Mouse (Mus musculus): Measurements from ENCODE around the gene Fam135a. TPM values are rescaled to one million over a fixed set of nuclear protein-coding genes. Genes with fewer than 3 reads are reported as not detected.

Fam135a gene
- polyA plus RNA-seq, 1 experiment from 2014 or later, result 32.1 TPM

DNA sequence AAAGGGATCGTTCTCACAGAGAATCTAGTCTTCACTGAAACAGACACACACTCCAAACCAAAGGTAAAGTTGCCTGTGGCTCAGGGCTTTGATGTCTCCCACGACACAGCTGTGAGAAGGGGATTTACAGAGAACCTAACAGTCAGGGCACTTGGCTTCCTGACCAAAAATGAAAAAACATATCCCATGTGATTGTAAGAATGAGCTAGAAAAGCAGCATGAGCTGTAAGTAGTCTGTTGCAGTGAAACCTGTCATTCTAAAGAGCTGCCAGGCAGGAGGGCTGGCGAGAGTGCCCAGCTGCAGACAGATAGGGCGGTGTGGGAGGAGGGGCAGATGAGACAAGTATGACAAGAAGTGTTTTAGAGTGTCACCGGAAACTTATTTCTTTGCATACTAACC is 54.5 kb downstream of the Fam135a start:
- no peaks in the 10 kb centered on the region for H3K9me3 ChIP-seq
- DNase-seq (ENCODE audit: low spot score), result no peak
- 76% methylated on average over 5 of the region's 5 CpGs for WGBS
- no peak overlapping the region for H3K4me3 ChIP-seq
- peaks cover 12% of the 10 kb centered on the region; the same call in 1 of the 2 replicates for H3K36me3 ChIP-seq
- no peaks in the 10 kb centered on the region for H3K4me1 ChIP-seq
- H3K27ac ChIP-seq, result no peak overlapping the region
- H3K27me3 ChIP-seq (ENCODE audit: insufficient read depth, poor library complexity, severe bottlenecking), result no peaks in the 10 kb centered on the region

GRCm38 (mm10) chr1:24043007-24043406 is 57.1 kb downstream of the Fam135a start:
- whole genome bisulfite sequencing, result 80% methylated on average over 5 of the region's 5 CpGs

DNA sequence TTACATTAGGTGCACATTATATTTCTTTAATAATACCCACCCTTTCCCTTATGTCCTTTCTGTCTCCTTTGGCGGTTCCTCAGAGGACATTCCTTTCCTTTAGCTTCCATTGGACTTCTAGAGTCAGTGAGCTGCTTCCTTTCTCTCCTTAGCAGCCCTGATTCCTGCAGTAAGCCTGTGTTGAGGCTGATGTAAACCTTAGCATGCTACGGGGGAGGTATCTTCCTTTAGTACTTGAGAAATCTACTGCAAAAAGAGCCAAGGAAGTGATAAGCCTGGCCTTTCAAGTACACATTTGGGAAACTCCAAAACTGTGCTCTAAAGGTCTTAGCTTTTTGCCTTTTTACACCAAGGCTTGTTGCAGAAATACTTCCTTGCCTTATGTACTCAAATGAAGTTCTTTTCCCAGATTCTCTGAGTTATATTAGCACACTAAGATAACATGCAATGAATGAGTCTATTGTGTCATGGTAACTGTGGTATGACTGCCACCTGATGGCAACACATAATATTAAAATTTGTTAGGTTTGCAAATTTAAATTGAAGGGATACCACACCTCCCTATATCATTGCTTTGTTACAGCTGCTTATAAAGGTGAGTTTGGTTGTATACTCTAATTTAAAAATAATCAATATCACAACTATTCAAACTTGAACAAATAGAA is 66.2 kb downstream of the Fam135a start:
- Histone ChIP-seq H3K4me1 (no peaks in the 10 kb centered on the region), H3K36me3 (peaks cover 9% of the 10 kb centered on the region), H3K9me3 (no peaks in the 10 kb centered on the region), H3K4me3 (no peak overlapping the region), H3K27ac (no peak overlapping the region), H3K27me3 (ENCODE audit: insufficient read depth, poor library complexity, severe bottlenecking) (no peaks in the 10 kb centered on the region)
- DNase-seq (ENCODE audit: low spot score), result no peak
- 48% methylated on average over 2 of the region's 2 CpGs for WGBS

More at GRCm38 (mm10) chr1:24043007-24043406, 57.1 kb downstream of the Fam135a start:
- DNase-seq (ENCODE audit: low spot score), result no peak
- H3K36me3 ChIP-seq, result peaks cover 19% of the 10 kb centered on the region
- no peaks in the 10 kb centered on the region for H3K4me1 ChIP-seq
- no peaks in the 10 kb centered on the region for H3K9me3 ChIP-seq
- no peak overlapping the region for H3K27ac ChIP-seq
- H3K27me3 ChIP-seq (ENCODE audit: insufficient read depth, poor library complexity, severe bottlenecking), result no peaks in the 10 kb centered on the region
- no peak overlapping the region for H3K4me3 ChIP-seq

DNA sequence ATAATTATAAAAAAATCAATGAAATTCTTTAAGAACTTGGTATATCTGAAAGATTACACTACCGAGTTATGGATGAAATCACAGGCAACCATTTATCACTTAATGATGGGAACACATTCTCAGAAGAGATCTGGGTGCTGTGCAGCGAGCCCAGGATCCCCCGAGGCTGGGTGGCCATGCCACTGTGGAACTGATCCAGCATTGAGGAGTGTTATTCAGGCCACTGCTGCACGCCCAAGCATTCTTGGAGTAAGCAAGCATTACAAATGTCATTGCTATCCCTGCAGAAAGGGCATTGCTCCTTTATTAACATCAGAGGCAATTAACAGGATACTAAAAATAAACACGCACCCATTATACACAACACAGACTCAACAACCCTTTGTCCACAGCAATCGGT is 89.3 kb downstream of the Fam135a start:
- Histone ChIP-seq H3K36me3 (0 out of 2 replicates have a peak, but pooled peaks cover 8% of the 10 kb centered on the region), H3K27me3 (ENCODE audit: insufficient read depth, poor library complexity, severe bottlenecking) (no peaks in the 10 kb centered on the region), H3K4me3 (no peak overlapping the region), H3K9me3 (no peaks in the 10 kb centered on the region), H3K4me1 (no peaks in the 10 kb centered on the region), H3K27ac (no peak overlapping the region)
- DNase-seq (ENCODE audit: low spot score), result no peak
- WGBS, result 90% methylated on average over 6 of the region's 6 CpGs

DNA sequence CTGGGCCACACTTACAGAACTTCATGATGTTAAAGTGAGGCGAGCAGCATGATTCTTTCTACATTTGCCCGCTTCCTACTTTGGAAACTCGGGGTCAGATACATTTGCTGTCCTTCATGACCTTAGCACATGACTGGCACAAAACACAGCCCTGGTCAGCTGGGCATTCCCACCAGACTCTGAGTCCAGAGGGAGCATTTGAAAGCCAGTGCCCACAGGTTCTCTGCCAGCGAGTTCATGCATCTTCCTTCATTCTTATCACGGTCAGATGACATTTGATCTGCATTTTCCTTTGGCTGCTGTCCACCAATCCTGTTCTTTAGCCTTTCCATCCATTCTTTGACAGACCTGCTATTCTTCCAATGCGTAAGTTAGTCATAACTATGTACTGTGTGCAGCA is 90.1 kb downstream of the Fam135a start:
- H3K4me3 ChIP-seq, result no peak overlapping the region
- no peak overlapping the region for H3K27ac ChIP-seq
- H3K4me1 ChIP-seq, result no peaks in the 10 kb centered on the region
- no peak for DNase-seq (ENCODE audit: low spot score)
- 0 out of 2 replicates have a peak, but pooled peaks cover 7% of the 10 kb centered on the region for H3K36me3 ChIP-seq
- no peaks in the 10 kb centered on the region for H3K9me3 ChIP-seq
- 86% methylated on average over 6 of the region's 6 CpGs for WGBS
- H3K27me3 ChIP-seq (ENCODE audit: insufficient read depth, poor library complexity, severe bottlenecking), result no peaks in the 10 kb centered on the region

DNA sequence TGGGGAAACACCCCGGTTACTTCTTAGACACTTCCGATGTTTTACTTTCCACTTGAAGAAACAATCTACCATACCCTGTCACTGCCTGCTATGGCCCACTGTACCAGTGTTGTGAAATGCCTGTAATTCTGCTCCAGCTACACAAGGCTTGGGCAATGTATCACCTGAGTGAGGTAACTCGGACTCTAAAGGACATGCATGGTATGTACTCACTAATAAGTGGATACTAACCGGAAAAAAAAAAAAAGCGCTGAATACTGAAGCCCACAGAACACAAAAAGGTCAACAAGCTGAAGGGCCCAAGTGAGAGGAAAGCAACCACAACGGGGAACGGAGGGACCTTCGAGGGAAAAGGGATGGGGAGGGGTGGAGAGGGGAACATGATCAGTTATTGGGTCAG is 92.5 kb downstream of the Fam135a start:
- H3K27ac ChIP-seq, result no peak overlapping the region
- no peaks in the 10 kb centered on the region for H3K9me3 ChIP-seq
- no peak overlapping the region for H3K4me3 ChIP-seq
- H3K4me1 ChIP-seq, result peaks cover 4% of the 10 kb centered on the region; the same call in 1 of the 2 replicates
- WGBS, result 84% methylated on average over 8 of the region's 8 CpGs
- DNase-seq (ENCODE audit: low spot score), result no peak
- H3K36me3 ChIP-seq, result peaks cover 2% of the 10 kb centered on the region; the same call in 1 of the 2 replicates
- H3K27me3 ChIP-seq (ENCODE audit: insufficient read depth, poor library complexity, severe bottlenecking), result no peaks in the 10 kb centered on the region

DNA sequence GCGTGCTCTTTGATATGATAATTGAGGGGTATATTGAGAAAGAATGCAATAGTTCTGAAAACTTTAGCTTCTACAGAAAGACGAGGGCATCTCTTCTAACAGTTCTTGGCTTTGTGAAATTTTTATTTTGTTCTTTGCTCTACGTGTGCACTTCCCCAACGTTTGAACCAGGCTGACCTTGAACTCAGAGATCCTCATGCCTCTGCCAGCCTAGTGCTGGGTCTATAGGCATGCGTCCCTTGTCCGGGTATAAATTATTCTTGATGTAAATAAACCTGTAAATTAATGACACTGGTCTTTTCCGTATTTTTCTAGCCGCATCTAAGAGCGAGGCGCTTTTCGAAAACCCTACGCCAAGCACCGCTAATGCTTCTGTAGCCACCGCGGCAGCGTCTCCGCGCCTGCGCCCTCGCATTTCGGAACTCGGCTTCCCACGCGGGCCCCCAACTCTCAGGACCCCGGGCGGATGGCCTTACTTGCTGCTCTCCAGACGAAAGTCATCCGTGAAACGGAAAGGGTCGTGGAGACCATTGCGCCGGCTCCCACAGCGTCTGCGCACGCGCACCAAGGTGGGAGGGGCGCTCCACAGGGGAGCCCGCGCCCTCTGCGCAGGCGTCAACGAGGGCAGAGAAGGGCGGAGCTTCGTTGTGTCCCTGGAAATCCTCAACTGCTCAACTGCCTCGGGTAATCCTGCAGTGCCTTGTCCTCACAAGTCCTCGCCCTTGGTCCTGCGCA is 94.9 kb downstream of the Fam135a start, which contains the start of gene Sdhaf4:
Gene Sdhaf4, minus strand, starts transcription at position 587 of the 735 bp plus-strand sequence.
- no peaks in the 10 kb centered on the region for H3K9me3 ChIP-seq

GRCm38 (mm10) chr1:23999318-23999717 is 100.8 kb downstream of the Fam135a start:
- 93% methylated on average over 5 of the region's 5 CpGs for WGBS
- H3K27ac ChIP-seq, result no peak overlapping the region
- no peaks in the 10 kb centered on the region for H3K27me3 ChIP-seq (ENCODE audit: insufficient read depth, poor library complexity, severe bottlenecking)
- no peaks in the 10 kb centered on the region for H3K9me3 ChIP-seq
- no peak overlapping the region for H3K4me3 ChIP-seq
- DNase-seq (ENCODE audit: low spot score), result no peak
- peaks cover 59% of the 10 kb centered on the region for H3K36me3 ChIP-seq
- peaks cover under 1% of the 10 kb centered on the region; the same call in 1 of the 2 replicates for H3K4me1 ChIP-seq

More for the DNA sequence above, 94.9 kb downstream of the Fam135a start, which contains the start of gene Sdhaf4:
- WGBS, result 1% methylated on average over 47 of the region's 47 CpGs
- Histone ChIP-seq H3K4me3 (peak within 1 kb of the TSS; percentile 77), H3K27me3 (ENCODE audit: insufficient read depth, poor library complexity, severe bottlenecking) (no peaks in the 10 kb centered on the region), H3K4me1 (peaks cover 4% of the 10 kb centered on the region; the same call in 1 of the 2 replicates), H3K36me3 (peaks cover 23% of the 10 kb centered on the region), H3K27ac (peak within 1 kb of the TSS; percentile 96)
- peak; percentile 95 for DNase-seq (ENCODE audit: low spot score)

GRCm38 (mm10) chr1:23998866-23999265 is 101.3 kb downstream of the Fam135a start:
- 94% methylated on average over 7 of the region's 7 CpGs for WGBS
- H3K36me3 ChIP-seq, result peaks cover 59% of the 10 kb centered on the region
- H3K9me3 ChIP-seq, result no peaks in the 10 kb centered on the region
- DNase-seq (ENCODE audit: low spot score), result no peak
- no peaks in the 10 kb centered on the region for H3K27me3 ChIP-seq (ENCODE audit: insufficient read depth, poor library complexity, severe bottlenecking)
- H3K4me3 ChIP-seq, result no peak overlapping the region
- no peaks in the 10 kb centered on the region for H3K4me1 ChIP-seq
- H3K27ac ChIP-seq, result no peak overlapping the region

GRCm38 (mm10) chr1:23998120-23998810 is 101.9 kb downstream of the Fam135a start:
- WGBS, result 86% methylated on average over 7 of the region's 7 CpGs
- Histone ChIP-seq H3K27ac (no peak overlapping the region), H3K27me3 (ENCODE audit: insufficient read depth, poor library complexity, severe bottlenecking) (no peaks in the 10 kb centered on the region), H3K4me3 (no peak overlapping the region), H3K4me1 (no peaks in the 10 kb centered on the region), H3K9me3 (no peaks in the 10 kb centered on the region), H3K36me3 (peaks cover 59% of the 10 kb centered on the region)
- DNase-seq (ENCODE audit: low spot score), result no peak

GRCm38 (mm10) chr1:23997493-23997892 is 102.6 kb downstream of the Fam135a start:
- no peaks in the 10 kb centered on the region for H3K4me1 ChIP-seq
- no peak for DNase-seq (ENCODE audit: low spot score)
- H3K4me3 ChIP-seq, result no peak overlapping the region
- WGBS, result 81% methylated on average over 3 of the region's 3 CpGs
- H3K9me3 ChIP-seq, result no peaks in the 10 kb centered on the region
- H3K36me3 ChIP-seq, result peaks cover 56% of the 10 kb centered on the region
- no peaks in the 10 kb centered on the region for H3K27me3 ChIP-seq (ENCODE audit: insufficient read depth, poor library complexity, severe bottlenecking)
- H3K27ac ChIP-seq, result no peak overlapping the region

GRCm38 (mm10) chr1:23995420-23995819 is 104.7 kb downstream of the Fam135a start:
- Histone ChIP-seq H3K4me1 (no peaks in the 10 kb centered on the region), H3K27me3 (ENCODE audit: insufficient read depth, poor library complexity, severe bottlenecking) (no peaks in the 10 kb centered on the region), H3K27ac (no peak overlapping the region), H3K4me3 (no peak overlapping the region), H3K36me3 (peaks cover 38% of the 10 kb centered on the region), H3K9me3 (no peaks in the 10 kb centered on the region)
- WGBS, result 92% methylated on average over 4 of the region's 4 CpGs
- DNase-seq (ENCODE audit: low spot score), result no peak

DNA sequence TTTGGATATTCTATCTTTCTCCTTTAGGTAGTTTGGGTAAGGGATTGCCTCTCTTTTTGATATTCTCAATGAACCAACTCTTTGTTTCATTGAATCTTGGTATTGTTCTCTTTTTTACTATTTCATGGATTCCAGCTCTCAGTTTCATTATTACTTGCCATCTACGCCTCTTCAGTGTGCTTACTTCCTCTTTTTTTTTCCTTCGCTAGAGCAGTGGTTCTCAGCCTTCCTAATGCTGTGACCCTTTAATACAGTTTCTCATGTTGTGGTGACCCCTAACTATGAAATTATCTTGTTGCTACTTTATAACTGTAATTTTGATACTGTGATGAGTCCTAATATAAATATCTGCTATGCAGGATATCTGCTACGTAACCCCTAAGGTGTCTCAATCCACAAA is 117.0 kb downstream of the Fam135a start:
- H3K9me3 ChIP-seq, result no peaks in the 10 kb centered on the region
- H3K27me3 ChIP-seq (ENCODE audit: insufficient read depth, poor library complexity, severe bottlenecking), result no peaks in the 10 kb centered on the region
- 85% methylated on average over 3 of the region's 3 CpGs for WGBS
- H3K36me3 ChIP-seq, result no peaks in the 10 kb centered on the region
- no peak overlapping the region for H3K27ac ChIP-seq
- H3K4me3 ChIP-seq, result no peak overlapping the region
- no peak for DNase-seq (ENCODE audit: low spot score)
- no peaks in the 10 kb centered on the region for H3K4me1 ChIP-seq

All from heart, embryonic 10.5 days (tissue).